Mouse (Mus musculus): Measurements from ENCODE around the gene Mdk. TPM values are rescaled to one million over a fixed set of nuclear protein-coding genes. Genes with fewer than 3 reads are reported as not detected.

Gene Mdk
- polyA plus RNA-seq, 1 experiment = not detected

DNA sequence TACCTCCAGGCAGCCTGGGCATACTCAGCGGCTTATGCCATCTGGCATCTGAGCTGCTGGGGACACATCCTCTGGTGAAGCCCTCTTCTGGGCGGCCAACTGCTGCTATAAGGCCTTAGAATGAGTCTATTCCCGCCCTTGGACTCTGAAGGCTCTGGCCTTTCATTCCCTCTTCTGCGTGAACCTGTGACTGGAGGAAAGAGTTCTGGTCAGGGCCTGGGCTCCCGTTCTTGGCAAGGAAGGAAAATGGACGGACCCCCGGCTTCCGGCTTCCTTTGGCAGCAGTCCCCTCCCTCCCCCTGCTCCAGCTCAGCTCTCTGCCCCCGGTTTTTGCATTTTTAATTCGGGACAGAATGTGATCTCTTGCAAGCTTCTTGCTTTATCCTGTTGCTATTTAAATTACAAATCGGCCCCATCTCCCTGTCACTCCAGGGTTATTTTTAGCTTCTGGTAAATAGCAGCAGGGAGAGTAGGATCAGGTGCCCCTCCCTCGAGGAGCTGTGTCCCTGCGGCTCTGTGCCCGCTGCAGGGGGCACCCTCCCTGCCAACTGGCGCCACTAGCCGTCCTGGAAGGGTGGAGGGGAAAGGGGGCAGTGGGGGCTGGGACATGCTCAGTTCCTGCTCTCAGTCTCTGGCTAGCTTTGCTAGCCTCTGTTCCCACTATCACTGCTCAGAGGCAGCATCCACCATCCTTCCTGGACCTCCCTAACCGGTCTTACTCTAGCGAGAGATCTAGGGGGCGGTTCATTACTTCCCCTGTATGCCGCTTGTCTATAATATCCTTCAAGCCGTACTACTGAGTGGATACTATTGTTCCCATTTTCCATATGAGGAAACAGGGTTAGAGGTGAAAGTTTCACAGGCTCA is 39.4 kb upstream of the Mdk start:
- H3K4me3 ChIP-seq (ENCODE audit: insufficient read depth, low read depth, low read length) = no peak overlapping the region; the same call in 1 of the 2 replicates
- peak overlapping the region; percentile 93 for H3K27ac ChIP-seq (ENCODE audit: insufficient read depth, low read depth, low read length)
- WGBS = 8% methylated on average over 21 of the region's 21 CpGs
- H3K4me1 ChIP-seq (ENCODE audit: control insufficient read depth, insufficient read depth, low read length) = peaks cover 48% of the 10 kb centered on the region
- no peak for TF ChIP-seq POLR2A (IDR thresholded peaks at IDR 0.05; ENCODE audit: insufficient read depth, low read depth, low read length)
- no peak for TF ChIP-seq CTCF (IDR thresholded peaks at IDR 0.05; ENCODE audit: insufficient read depth, low read depth, low read length)

DNA sequence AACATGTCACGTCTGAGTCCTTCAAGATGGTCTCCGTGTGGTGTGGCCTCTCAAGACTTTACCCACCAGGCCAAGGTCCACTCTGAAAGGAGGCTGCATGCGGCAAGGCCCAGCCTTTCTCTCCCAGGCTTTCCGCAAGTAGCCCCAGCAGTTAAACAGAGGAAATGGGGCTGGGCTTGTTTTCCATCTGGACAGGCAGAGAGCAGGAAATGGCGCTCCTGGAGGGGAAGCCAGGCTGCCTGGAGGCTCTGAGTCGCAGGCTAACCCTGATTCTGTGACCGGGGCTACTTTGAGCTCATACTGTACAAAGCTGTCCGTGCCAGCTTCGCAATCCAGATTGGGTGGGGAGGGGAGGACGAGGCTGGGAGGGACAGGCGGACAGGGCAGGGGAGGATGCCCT is 35.9 kb upstream of the Mdk start:
- Histone ChIP-seq H3K4me3 (ENCODE audit: insufficient read depth, low read depth, low read length) (no peak overlapping the region), H3K4me1 (ENCODE audit: control insufficient read depth, insufficient read depth, low read length) (peaks cover 37% of the 10 kb centered on the region), H3K27ac (ENCODE audit: insufficient read depth, low read depth, low read length) (no peak overlapping the region)
- TF ChIP-seq CTCF (IDR thresholded peaks at IDR 0.05; ENCODE audit: insufficient read depth, low read depth, low read length) = no peak
- no peak for TF ChIP-seq POLR2A (IDR thresholded peaks at IDR 0.05; ENCODE audit: insufficient read depth, low read depth, low read length)
- WGBS = 68% methylated on average over 11 of the region's 11 CpGs

DNA sequence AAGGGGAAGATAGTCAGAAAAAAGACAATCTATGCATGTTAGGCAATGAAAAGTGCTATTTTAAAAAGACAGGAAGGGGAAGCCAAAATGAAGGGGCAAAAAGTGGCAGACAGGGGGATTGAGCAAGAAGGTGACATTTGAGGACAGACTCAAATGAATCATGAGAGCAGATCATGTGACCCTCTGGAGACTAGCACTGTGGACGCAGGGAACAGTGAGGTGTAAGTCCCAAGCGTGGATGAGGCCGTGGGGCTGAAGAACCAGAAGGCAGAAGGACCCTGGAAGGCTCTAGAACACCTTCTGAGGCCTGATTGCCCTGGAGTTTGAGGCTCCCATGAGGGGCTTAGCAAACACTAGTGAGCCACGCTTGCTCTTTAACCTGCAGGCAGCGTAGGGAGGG is 34.3 kb upstream of the Mdk start:
- H3K27ac ChIP-seq (ENCODE audit: insufficient read depth, low read depth, low read length) = no peak overlapping the region
- TF ChIP-seq CTCF (IDR thresholded peaks at IDR 0.05; ENCODE audit: insufficient read depth, low read depth, low read length) (no peak), POLR2A (IDR thresholded peaks at IDR 0.05; ENCODE audit: insufficient read depth, low read depth, low read length) (no peak)
- WGBS = 90% methylated on average over 5 of the region's 5 CpGs
- H3K4me1 ChIP-seq (ENCODE audit: control insufficient read depth, insufficient read depth, low read length) = peaks cover 30% of the 10 kb centered on the region
- H3K4me3 ChIP-seq (ENCODE audit: insufficient read depth, low read depth, low read length) = no peak overlapping the region

DNA sequence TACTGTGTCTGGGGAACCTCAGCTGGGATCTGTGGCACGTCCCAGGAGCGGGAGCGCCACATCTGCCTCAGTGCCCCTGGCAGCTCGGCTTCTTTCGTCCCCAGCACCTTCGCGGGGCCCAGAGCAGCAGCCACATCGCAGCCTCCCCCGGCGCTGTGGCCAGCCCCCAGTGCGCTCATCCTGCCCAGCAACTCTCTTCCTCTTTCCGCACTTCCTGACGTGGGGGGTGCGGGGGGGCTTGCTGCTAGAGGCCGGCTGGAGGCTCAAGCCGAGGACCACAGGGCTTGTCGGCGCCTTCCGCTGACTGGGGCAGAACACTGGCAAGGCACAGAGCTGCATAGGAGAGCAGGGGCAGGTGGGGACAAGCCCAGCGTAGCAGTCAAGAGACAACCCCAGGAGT is 33.3 kb upstream of the Mdk start:
- WGBS = 60% methylated on average over 20 of the region's 20 CpGs
- no peak for TF ChIP-seq CTCF (IDR thresholded peaks at IDR 0.05; ENCODE audit: insufficient read depth, low read depth, low read length)
- no peak overlapping the region for H3K27ac ChIP-seq (ENCODE audit: insufficient read depth, low read depth, low read length)
- no peak overlapping the region for H3K4me3 ChIP-seq (ENCODE audit: insufficient read depth, low read depth, low read length)
- peaks cover 28% of the 10 kb centered on the region for H3K4me1 ChIP-seq (ENCODE audit: control insufficient read depth, insufficient read depth, low read length)

DNA sequence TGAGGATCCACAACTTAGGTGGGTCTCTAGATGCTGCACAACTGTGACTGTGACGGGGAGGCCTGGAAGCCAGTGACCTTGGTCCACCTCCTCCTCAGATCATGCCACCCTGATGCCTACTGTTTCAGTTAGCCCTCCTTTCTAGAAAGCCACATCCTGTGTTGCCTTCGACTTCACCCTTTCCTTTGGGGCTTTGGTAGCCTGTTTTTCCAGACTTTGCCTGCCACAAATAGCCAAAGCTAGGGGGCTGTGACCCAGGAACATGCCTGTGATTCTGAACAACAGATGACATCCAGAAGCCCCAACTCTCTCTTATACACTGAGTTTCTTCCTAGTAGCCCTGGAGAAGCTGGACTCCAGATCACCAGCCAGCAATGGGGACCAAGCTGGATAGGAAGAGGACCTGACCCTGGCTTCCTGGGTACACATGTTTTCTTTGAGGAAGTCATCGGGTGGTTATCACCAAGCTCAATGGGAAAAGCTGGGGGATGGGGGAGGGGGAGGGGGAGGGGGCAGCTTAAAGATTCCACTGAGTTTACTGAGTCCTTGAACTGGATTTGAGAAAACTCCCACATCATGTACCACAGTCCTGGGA is 32.6 kb upstream of the Mdk start:
- TF ChIP-seq POLR2A (IDR thresholded peaks at IDR 0.05; ENCODE audit: insufficient read depth, low read depth, low read length) = no peak
- TF ChIP-seq CTCF (IDR thresholded peaks at IDR 0.05; ENCODE audit: insufficient read depth, low read depth, low read length) = no peak
- H3K4me3 ChIP-seq (ENCODE audit: insufficient read depth, low read depth, low read length) = no peak overlapping the region
- 86% methylated on average over 3 of the region's 3 CpGs for WGBS
- peaks cover 34% of the 10 kb centered on the region for H3K4me1 ChIP-seq (ENCODE audit: control insufficient read depth, insufficient read depth, low read length)
- H3K27ac ChIP-seq (ENCODE audit: insufficient read depth, low read depth, low read length) = no peak overlapping the region

DNA sequence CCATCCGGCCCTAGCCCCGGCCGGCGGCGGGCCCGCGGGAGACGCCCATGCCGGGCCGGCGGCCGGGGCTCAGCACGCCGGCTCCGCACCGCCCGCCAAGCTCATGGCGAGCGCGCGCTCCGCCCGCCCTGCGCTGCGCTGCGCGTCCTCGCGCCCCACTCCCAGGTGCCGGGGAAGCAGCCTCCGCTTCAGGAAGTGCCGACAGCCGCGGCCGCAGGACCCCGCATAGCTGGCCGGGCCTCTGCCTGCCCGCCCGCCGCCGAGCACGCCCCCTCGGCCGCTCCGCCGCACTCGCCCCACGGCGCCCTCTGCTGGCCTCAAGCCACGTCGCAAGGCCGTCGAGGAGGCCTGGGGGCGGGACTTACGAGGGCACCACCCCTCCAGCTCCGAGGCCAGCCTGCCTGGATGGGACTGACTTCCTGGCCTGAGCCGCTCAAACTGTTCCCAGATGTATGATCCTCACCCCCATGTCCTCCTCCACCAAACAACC is 31.4 kb upstream of the Mdk start:
- TF ChIP-seq CTCF (IDR thresholded peaks at IDR 0.05; ENCODE audit: insufficient read depth, low read depth, low read length) (peak; percentile 87), POLR2A (IDR thresholded peaks at IDR 0.05; ENCODE audit: insufficient read depth, low read depth, low read length) (peak; percentile 16; the same call in 1 of the 2 replicates)

DNA sequence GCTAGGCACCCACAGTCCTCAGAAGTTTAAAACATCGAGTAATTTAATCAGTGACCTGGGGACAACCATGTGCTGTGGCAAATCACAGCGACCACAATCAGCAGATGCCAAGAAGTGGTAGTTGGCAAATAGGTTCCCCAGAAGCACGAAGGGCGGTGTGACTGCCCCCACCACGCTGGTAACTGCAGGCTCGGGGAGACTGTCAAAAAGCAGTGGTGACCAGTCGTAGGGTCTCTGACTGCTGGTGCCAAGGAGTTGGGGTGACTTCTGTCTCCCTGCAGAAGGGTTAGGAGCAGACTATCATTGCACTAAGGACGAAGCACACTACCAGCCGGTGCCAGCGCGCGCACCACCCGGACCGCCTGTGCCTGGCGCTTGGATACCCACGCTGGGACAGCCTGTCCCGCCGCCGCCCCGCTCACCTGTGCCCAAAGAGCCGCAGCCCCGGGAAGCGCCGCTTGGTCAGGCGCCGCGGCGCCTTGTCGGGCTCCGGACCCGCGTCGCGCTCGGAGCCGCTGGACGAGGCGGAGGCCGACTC is 30.8 kb upstream of the Mdk start:
- H3K4me1 ChIP-seq (ENCODE audit: control insufficient read depth, insufficient read depth, low read length) = peaks cover 43% of the 10 kb centered on the region
- no peak for TF ChIP-seq POLR2A (IDR thresholded peaks at IDR 0.05; ENCODE audit: insufficient read depth, low read depth, low read length)
- no peak for TF ChIP-seq CTCF (IDR thresholded peaks at IDR 0.05; ENCODE audit: insufficient read depth, low read depth, low read length)
- WGBS = under 1% methylated on average over 39 of the region's 39 CpGs
- H3K27ac ChIP-seq (ENCODE audit: insufficient read depth, low read depth, low read length) = peak overlapping the region; percentile 22
- peak overlapping the region; percentile 67 for H3K4me3 ChIP-seq (ENCODE audit: insufficient read depth, low read depth, low read length)

More for the DNA sequence above, 31.4 kb upstream of the Mdk start:
- peak overlapping the region; percentile 22 for H3K27ac ChIP-seq (ENCODE audit: insufficient read depth, low read depth, low read length)
- WGBS = under 1% methylated on average over 57 of the region's 57 CpGs
- H3K4me1 ChIP-seq (ENCODE audit: control insufficient read depth, insufficient read depth, low read length) = peaks cover 46% of the 10 kb centered on the region
- peak overlapping the region; percentile 67 for H3K4me3 ChIP-seq (ENCODE audit: insufficient read depth, low read depth, low read length)

DNA sequence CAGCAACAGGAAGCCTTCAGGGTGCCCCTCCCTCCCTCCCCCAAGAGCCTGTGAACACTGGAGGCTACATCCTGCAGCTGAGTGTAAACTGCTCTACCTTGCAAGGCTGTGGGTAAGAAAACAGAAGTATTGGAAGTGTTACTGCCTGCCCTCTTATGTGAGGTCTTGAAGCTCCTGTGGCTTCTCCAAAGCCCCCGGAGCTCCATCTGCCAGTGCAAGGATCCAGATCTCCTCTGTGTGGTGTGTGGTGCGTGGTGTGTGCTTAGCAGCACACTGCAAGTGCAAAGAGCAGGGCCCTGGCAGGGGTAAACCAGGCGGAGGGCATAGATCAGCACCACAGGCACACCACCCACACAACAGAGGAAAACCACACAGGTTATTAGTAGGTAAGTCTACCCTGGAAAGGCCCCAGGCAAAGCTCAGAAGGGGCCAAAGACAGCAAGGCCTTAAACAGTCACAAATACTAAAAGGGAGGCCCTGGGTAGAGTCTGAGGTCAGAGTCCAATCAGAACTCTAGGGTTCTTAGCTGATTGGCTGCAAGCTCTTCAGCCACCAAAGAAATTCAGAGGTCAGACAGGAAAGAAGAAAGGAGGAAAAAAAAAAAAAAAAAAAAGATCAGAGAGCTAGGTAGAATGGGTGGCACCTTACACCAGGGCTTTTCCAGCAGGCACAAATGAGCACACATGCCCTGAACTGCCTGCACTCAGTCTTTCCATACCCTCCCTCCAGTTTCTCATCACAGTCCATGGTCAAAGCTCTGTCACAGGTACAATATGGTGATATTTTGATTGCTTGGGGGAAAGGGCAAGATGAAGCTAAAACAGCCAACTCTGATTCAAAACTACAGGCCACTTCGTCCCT is 30.0 kb upstream of the Mdk start:
- H3K27ac ChIP-seq (ENCODE audit: insufficient read depth, low read depth, low read length) = peak overlapping the region; percentile 66
- peak overlapping the region; percentile 67 for H3K4me3 ChIP-seq (ENCODE audit: insufficient read depth, low read depth, low read length)
- H3K4me1 ChIP-seq (ENCODE audit: control insufficient read depth, insufficient read depth, low read length) = peaks cover 48% of the 10 kb centered on the region
- WGBS = 26% methylated on average over 4 of the region's 4 CpGs
- TF ChIP-seq POLR2A (IDR thresholded peaks at IDR 0.05; ENCODE audit: insufficient read depth, low read depth, low read length) = no peak
- no peak for TF ChIP-seq CTCF (IDR thresholded peaks at IDR 0.05; ENCODE audit: insufficient read depth, low read depth, low read length)

Data from olfactory bulb, adult 2 months (tissue).